19 mouse cellular contexts compared by ENCODE assay signal in genomic region chr11:102365699-102366098, GRCm38 (mm10). TPM values are rescaled to one million over a fixed set of nuclear protein-coding genes. Genes with fewer than 3 reads are reported as not detected.
DNase-seq lines count a peak whose midpoint lies in the region; ATAC-seq and TF ChIP-seq lines count a peak whose summit lies in the region.
"Had no signal": no experiment of that assay in that cellular context is flagged by ENCODE, and none has a peak within 500 bp of the region (broad histone marks: within the 10 kb centered on the region; RNA-seq: fewer than 3 reads in every experiment).

No protein-coding gene starts in this region.

- DNase-seq in lung, embryonic 14.5 days: no peak
- no peak for DNase-seq in lung, adult 2 months
- no peak for DNase-seq in embryonic facial prominence, embryonic 10.5 days (ENCODE audit: low spot score)
- no peak for DNase-seq in limb, embryonic 10.5 days (ENCODE audit: low spot score)
- no peak for DNase-seq in right cerebral cortex, postnatal 14 days
- DNase-seq: cerebellum, postnatal 10 days; heart, postnatal 10 days; kidney, postnatal 25 days; lung, postnatal 10 days; thymus, adult 2 months had no signal

- no peaks in the 10 kb centered on the region for H3K27me3 ChIP-seq in lung, embryonic 14.5 days (ENCODE audit: insufficient read depth, low read length)
- peaks cover 9% of the 10 kb centered on the region for H3K27me3 ChIP-seq in embryonic facial prominence, embryonic 10.5 days (replicated peaks; ENCODE audit: low read depth, poor library complexity, severe bottlenecking)
- 0 out of 2 replicates have a peak, but pooled peaks cover 8% of the 10 kb centered on the region for H3K27me3 ChIP-seq in limb, embryonic 10.5 days (ENCODE audit: low read depth, poor library complexity, severe bottlenecking)
- no peaks in the 10 kb centered on the region for H3K27me3 ChIP-seq in liver, embryonic 16.5 days (ENCODE audit: control insufficient read depth, insufficient read depth, low read depth, low read length)
- H3K27me3 ChIP-seq in kidney, embryonic 14.5 days (ENCODE audit: control insufficient read depth, insufficient read depth, low read length): no peaks in the 10 kb centered on the region
- H3K27me3 ChIP-seq: hindbrain, embryonic 15.5 days had no signal

- H3K4me2 ChIP-seq in lung, embryonic 14.5 days: peak overlapping the region; percentile 13; the same call in 1 of the 2 replicates
- peak overlapping the region; percentile 87 for H3K4me2 ChIP-seq in liver, embryonic 16.5 days (ENCODE audit: low read depth, low read length)
- no peak overlapping the region for H3K4me2 ChIP-seq in kidney, embryonic 14.5 days (replicated peaks; ENCODE audit: low read depth, low read length)
- H3K4me2 ChIP-seq: hindbrain, embryonic 15.5 days; limb, embryonic 13.5 days; neural tube, embryonic 13.5 days had no signal

- H3K9me3 ChIP-seq in lung, embryonic 14.5 days (ENCODE audit: low read depth, low read length): no peaks in the 10 kb centered on the region
- H3K9me3 ChIP-seq in embryonic facial prominence, embryonic 10.5 days: no peaks in the 10 kb centered on the region
- H3K9me3 ChIP-seq in limb, embryonic 10.5 days (replicated peaks): no peaks in the 10 kb centered on the region
- H3K9me3 ChIP-seq in liver, embryonic 16.5 days (replicated peaks; ENCODE audit: control insufficient read depth, low read length): no peaks in the 10 kb centered on the region
- H3K9me3 ChIP-seq in kidney, embryonic 14.5 days (ENCODE audit: control insufficient read depth, low read length): no peaks in the 10 kb centered on the region
- H3K9me3 ChIP-seq: hindbrain, embryonic 15.5 days; limb, embryonic 13.5 days; megakaryocyte, embryonic 14.5 days; neural tube, embryonic 13.5 days had no signal

- H3K27ac ChIP-seq in lung, embryonic 14.5 days (ENCODE audit: low read depth): no peak overlapping the region
- peak overlapping the region; percentile 37; the same call in 1 of the 2 replicates for H3K27ac ChIP-seq in embryonic facial prominence, embryonic 10.5 days (replicated peaks)
- H3K27ac ChIP-seq in limb, embryonic 10.5 days: peak overlapping the region; percentile 5; the same call in 1 of the 2 replicates
- peak overlapping the region; percentile 99 for H3K27ac ChIP-seq in liver, embryonic 16.5 days (ENCODE audit: low read length)
- no peak overlapping the region for H3K27ac ChIP-seq in kidney, embryonic 14.5 days (ENCODE audit: low read depth, low read length)
- H3K27ac ChIP-seq: hindbrain, embryonic 15.5 days; limb, embryonic 13.5 days; neural tube, embryonic 13.5 days had no signal

- TF ChIP-seq CTCF in lung, embryonic 14.5 days (IDR thresholded peaks at IDR 0.05; ENCODE audit: low read depth): no peak
- no peak for TF ChIP-seq CTCF in lung, adult 2 months (IDR thresholded peaks at IDR 0.05; ENCODE audit: insufficient read depth, low read length)

- 47% methylated on average over 4 of the region's 4 CpGs for WGBS in lung, embryonic 14.5 days
- WGBS in lung, adult 2 months: 50% methylated on average over 4 of the region's 4 CpGs
- 20% methylated on average over 4 of the region's 4 CpGs for WGBS in embryonic facial prominence, embryonic 10.5 days
- WGBS in limb, embryonic 10.5 days: 45% methylated on average over 4 of the region's 4 CpGs
- WGBS in liver, embryonic 16.5 days (ENCODE audit: insufficient replicate concordance): 37% methylated on average over 4 of the region's 4 CpGs
- 51% methylated on average over 4 of the region's 4 CpGs for WGBS in kidney, embryonic 14.5 days

- H3K4me1 ChIP-seq in lung, embryonic 14.5 days (ENCODE audit: insufficient read depth): no peaks in the 10 kb centered on the region
- no peaks in the 10 kb centered on the region for H3K4me1 ChIP-seq in lung, adult 2 months (ENCODE audit: control insufficient read depth, insufficient read depth, low read length)
- peaks cover 9% of the 10 kb centered on the region for H3K4me1 ChIP-seq in embryonic facial prominence, embryonic 10.5 days
- H3K4me1 ChIP-seq in limb, embryonic 10.5 days: peaks cover 6% of the 10 kb centered on the region; the same call in 1 of the 2 replicates
- H3K4me1 ChIP-seq in liver, embryonic 16.5 days (ENCODE audit: control insufficient read depth, low read depth, low read length): peaks cover 60% of the 10 kb centered on the region
- H3K4me1 ChIP-seq in kidney, embryonic 14.5 days (ENCODE audit: control insufficient read depth, insufficient read depth, low read length): no peaks in the 10 kb centered on the region
- H3K4me1 ChIP-seq: hindbrain, embryonic 15.5 days; limb, embryonic 13.5 days; neural tube, embryonic 13.5 days had no signal

- peak overlapping the region; percentile 13; the same call in 1 of the 2 replicates for H3K9ac ChIP-seq in lung, embryonic 14.5 days
- peak overlapping the region; percentile 92 for H3K9ac ChIP-seq in liver, embryonic 16.5 days (ENCODE audit: low read depth, low read length)
- no peak overlapping the region for H3K9ac ChIP-seq in kidney, embryonic 14.5 days (ENCODE audit: low read depth, low read length)
- H3K9ac ChIP-seq: hindbrain, embryonic 15.5 days; limb, embryonic 13.5 days; neural tube, embryonic 13.5 days had no signal

- H3K36me3 ChIP-seq in lung, embryonic 14.5 days (ENCODE audit: insufficient read depth): no peaks in the 10 kb centered on the region
- no peaks in the 10 kb centered on the region for H3K36me3 ChIP-seq in embryonic facial prominence, embryonic 10.5 days (replicated peaks)
- H3K36me3 ChIP-seq in limb, embryonic 10.5 days: no peaks in the 10 kb centered on the region
- H3K36me3 ChIP-seq in liver, embryonic 16.5 days (ENCODE audit: control insufficient read depth, insufficient read depth): peaks cover 24% of the 10 kb centered on the region
- no peaks in the 10 kb centered on the region for H3K36me3 ChIP-seq in kidney, embryonic 14.5 days (ENCODE audit: control insufficient read depth, insufficient read depth, low read length)
- H3K36me3 ChIP-seq: hindbrain, embryonic 15.5 days; limb, embryonic 13.5 days; neural tube, embryonic 13.5 days had no signal

- no peak overlapping the region for H3K4me3 ChIP-seq in lung, embryonic 14.5 days (ENCODE audit: low read depth, low read length)
- H3K4me3 ChIP-seq in lung, adult 2 months (replicated peaks; ENCODE audit: extremely low read depth, low read depth, low read length): no peak overlapping the region
- no peak overlapping the region for H3K4me3 ChIP-seq in embryonic facial prominence, embryonic 10.5 days
- H3K4me3 ChIP-seq in limb, embryonic 10.5 days: no peak overlapping the region
- H3K4me3 ChIP-seq in liver, embryonic 16.5 days (ENCODE audit: low read depth, low read length): peak overlapping the region; percentile 76
- H3K4me3 ChIP-seq in kidney, embryonic 14.5 days (ENCODE audit: low read length): no peak overlapping the region
- H3K4me3 ChIP-seq: hindbrain, embryonic 15.5 days; limb, embryonic 13.5 days; megakaryocyte, embryonic 14.5 days; neural tube, embryonic 13.5 days had no signal

- ATAC-seq in lung, embryonic 14.5 days (ENCODE audit: insufficient read depth): no peak
- ATAC-seq in liver, embryonic 16.5 days (ENCODE audit: low read depth): peak; percentile 5
- ATAC-seq in kidney, embryonic 14.5 days (ENCODE audit: low FRiP score, low TSS enrichment): no peak
- ATAC-seq: forebrain, embryonic 16.5 days; intestine, postnatal 0 days had no signal

- no peak for TF ChIP-seq POLR2A in lung, adult 2 months (IDR thresholded peaks at IDR 0.05; ENCODE audit: borderline replicate concordance, extremely low read depth, low read depth, low read length)

RNA-seq across cellular contexts. Expression of gene Slc4a1, which starts 0.3 kb away (rescaled TPM):
- 6.0 and 6.9 TPM in 2 replicates for polyA plus RNA-seq in lung, embryonic 14.5 days (2014; fragmentation: Nextera tagmentation; extraction: Ambion mirVana)
- 1.1 and 1.2 TPM in 2 replicates for polyA plus RNA-seq in lung, adult 2 months (2012; rRNA removed)
- 29.7 and 33.8 TPM in 2 replicates for polyA plus RNA-seq in embryonic facial prominence, embryonic 10.5 days (2016; fragmentation: Nextera tagmentation; extraction: Ambion mirVana)
- 34.5 and 37.2 TPM in 2 replicates for polyA plus RNA-seq in limb, embryonic 10.5 days (2016; fragmentation: Nextera tagmentation; extraction: Ambion mirVana)
- 1,073 and 1,144 TPM in 2 replicates for polyA plus RNA-seq in liver, embryonic 16.5 days (2015; fragmentation: Nextera tagmentation; extraction: Ambion mirVana)
- polyA plus RNA-seq in kidney, embryonic 14.5 days (2014; fragmentation: Nextera tagmentation; extraction: Ambion mirVana): 3.0 and 3.3 TPM in 2 replicates
- polyA plus RNA-seq: urinary bladder, adult 2 months had no signal

RNA-seq across cellular contexts. Expression of gene Rundc3a, which starts 27.5 kb away (rescaled TPM):
- 1.1 and 1.3 TPM in 2 replicates for polyA plus RNA-seq in lung, embryonic 14.5 days (2014; fragmentation: Nextera tagmentation; extraction: Ambion mirVana)
- polyA plus RNA-seq in lung, adult 2 months (2012; rRNA removed): 1.9 and 2.8 TPM in 2 replicates
- polyA plus RNA-seq in embryonic facial prominence, embryonic 10.5 days (2016; fragmentation: Nextera tagmentation; extraction: Ambion mirVana): 10.0 and 11.9 TPM in 2 replicates
- 1.2 and 1.3 TPM in 2 replicates for polyA plus RNA-seq in limb, embryonic 10.5 days (2016; fragmentation: Nextera tagmentation; extraction: Ambion mirVana)
- polyA plus RNA-seq in liver, embryonic 16.5 days (2015; fragmentation: Nextera tagmentation; extraction: Ambion mirVana): 2.1 and 2.2 TPM in 2 replicates
- polyA plus RNA-seq in kidney, embryonic 14.5 days (2014; fragmentation: Nextera tagmentation; extraction: Ambion mirVana): 1.7 and 1.9 TPM in 2 replicates

RNA-seq across cellular contexts. Expression of gene Slc25a39, which starts 42.0 kb away (rescaled TPM):
- 223 and 244 TPM in 2 replicates for polyA plus RNA-seq in lung, embryonic 14.5 days (2014; fragmentation: Nextera tagmentation; extraction: Ambion mirVana)
- 258 and 290 TPM in 2 replicates for polyA plus RNA-seq in lung, adult 2 months (2012; rRNA removed)
- polyA plus RNA-seq in embryonic facial prominence, embryonic 10.5 days (2016; fragmentation: Nextera tagmentation; extraction: Ambion mirVana): 229 and 241 TPM in 2 replicates
- polyA plus RNA-seq in limb, embryonic 10.5 days (2016; fragmentation: Nextera tagmentation; extraction: Ambion mirVana): 209 and 242 TPM in 2 replicates
- 454 and 500 TPM in 2 replicates for polyA plus RNA-seq in liver, embryonic 16.5 days (2015; fragmentation: Nextera tagmentation; extraction: Ambion mirVana)
- 224 and 274 TPM in 2 replicates for polyA plus RNA-seq in kidney, embryonic 14.5 days (2014; fragmentation: Nextera tagmentation; extraction: Ambion mirVana)

RNA-seq across cellular contexts. Expression of gene Ubtf, which starts 46.2 kb away (rescaled TPM):
- 86.0 and 93.8 TPM in 2 replicates for polyA plus RNA-seq in lung, embryonic 14.5 days (2014; fragmentation: Nextera tagmentation; extraction: Ambion mirVana)
- 23.9 and 27.7 TPM in 2 replicates for polyA plus RNA-seq in lung, adult 2 months (2012; rRNA removed)
- 94.2 and 96.3 TPM in 2 replicates for polyA plus RNA-seq in embryonic facial prominence, embryonic 10.5 days (2016; fragmentation: Nextera tagmentation; extraction: Ambion mirVana)
- polyA plus RNA-seq in limb, embryonic 10.5 days (2016; fragmentation: Nextera tagmentation; extraction: Ambion mirVana): 102 and 108 TPM in 2 replicates
- 44.5 and 46.4 TPM in 2 replicates for polyA plus RNA-seq in liver, embryonic 16.5 days (2015; fragmentation: Nextera tagmentation; extraction: Ambion mirVana)
- polyA plus RNA-seq in kidney, embryonic 14.5 days (2014; fragmentation: Nextera tagmentation; extraction: Ambion mirVana): 86.5 and 105 TPM in 2 replicates

Comparison
In these comparisons a context has a peak if more than half of its experiments do, and no peak if none do; other contexts are left out.
1. H3K27ac ChIP-seq: peak in embryonic facial prominence, embryonic 10.5 days (single experiment), limb, embryonic 10.5 days (single experiment) and liver, embryonic 16.5 days (single experiment); none in lung, embryonic 14.5 days (single experiment) and kidney, embryonic 14.5 days (single experiment).
2. RNA of gene Slc4a1, which starts 0.3 kb away (polyA plus RNA-seq): 1,073 to 1,144 TPM in liver, embryonic 16.5 days; 34.5 to 37.2 TPM in limb, embryonic 10.5 days, 29.7 to 33.8 TPM in embryonic facial prominence, embryonic 10.5 days, 6.0 to 6.9 TPM in lung, embryonic 14.5 days, 3.0 to 3.3 TPM in kidney, embryonic 14.5 days and 1.1 to 1.2 TPM in lung, adult 2 months; every median in the first group is over 10 times any median in the second.